Mouse (Mus musculus) G1E (cell line): ENCODE measurements around the gene Mgmt.

ENCODE experiments used
- CTCF ChIP-seq: IDR thresholded peaks from 2 replicates; pipeline ENCODE4 v1.5.1; 2012; ENCODE audit warnings: low read depth, low read length, inconsistent platforms, mixed read lengths
- GATA1 ChIP-seq: IDR thresholded peaks from 2 replicates; pipeline ENCODE4 v1.6.1; 2012; ENCODE audit warnings: borderline replicate concordance, low read length, inconsistent platforms, mixed read lengths
- POLR2AphosphoS5 ChIP-seq: IDR thresholded peaks from 2 replicates; pipeline ENCODE4 v1.6.1; 2012; ENCODE audit warnings: low read depth, low read length, inconsistent platforms; ENCODE audit not compliant: insufficient replicate concordance

DNA sequence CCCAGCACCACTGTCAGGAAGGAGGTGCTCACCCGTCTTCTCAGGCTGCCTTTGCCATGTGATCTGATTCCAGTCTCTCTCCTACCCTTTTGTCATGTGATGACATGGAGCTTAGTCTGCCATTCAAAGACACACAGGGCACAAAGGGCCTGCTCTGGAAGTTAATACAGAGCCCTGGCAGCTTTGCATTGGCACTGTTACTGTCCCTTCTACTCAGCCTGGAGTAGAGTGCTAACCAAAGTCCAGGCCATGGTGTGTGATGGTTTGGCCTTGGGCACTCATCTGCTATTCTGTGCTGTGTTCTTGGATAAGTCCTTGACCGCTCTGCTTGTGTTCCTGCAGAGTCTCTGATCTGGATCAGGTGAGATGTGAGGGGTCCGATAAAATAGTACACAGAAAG lies 36.0 kb downstream of the Mgmt start:
- TF ChIP-seq CTCF (no peak), GATA1 (no peak), POLR2AphosphoS5 (no peak)
